In the genomic region with DNA sequence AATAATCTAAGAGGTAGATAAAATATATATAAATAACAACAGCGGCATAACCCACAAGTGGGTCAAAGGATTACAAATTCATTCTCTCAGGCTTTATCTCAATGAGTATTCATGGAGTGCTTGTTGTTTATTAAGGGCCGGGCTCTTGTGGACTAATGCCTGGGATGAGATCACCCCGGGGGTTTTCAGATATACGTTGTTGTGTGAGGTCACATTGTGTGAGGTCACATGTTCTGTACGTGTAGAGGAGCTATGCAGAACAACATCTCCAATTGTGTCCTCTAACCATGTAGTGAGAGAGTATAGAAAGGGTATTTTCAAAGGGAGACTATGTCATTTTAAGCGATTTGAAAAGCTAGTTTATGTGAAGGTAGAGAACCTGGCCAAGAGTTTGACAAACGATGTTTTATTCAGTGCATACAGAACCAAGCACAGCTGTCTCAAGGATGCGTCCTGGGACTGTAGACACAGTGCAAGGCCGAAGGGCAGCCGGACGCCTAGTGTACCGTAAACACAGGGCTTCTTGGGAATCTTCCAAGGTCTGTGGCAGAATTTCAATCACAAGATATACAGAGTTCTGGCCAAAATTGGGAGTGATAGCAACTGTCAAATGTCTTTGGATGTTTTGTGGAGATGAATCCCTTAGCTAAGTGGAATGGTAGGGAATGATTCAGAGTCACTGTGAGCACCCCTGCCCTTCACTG, we compare ENCODE assay signal across 10 mouse cellular contexts.
DNase-seq lines count a peak whose midpoint lies in the region; ATAC-seq and TF ChIP-seq lines count a peak whose summit lies in the region.
"Had no signal": no experiment of that assay in that cellular context is flagged by ENCODE, and none has a peak within 500 bp of the region (broad histone marks: within the 10 kb centered on the region; RNA-seq: fewer than 3 reads in every experiment).

No protein-coding gene starts in this region.

- no peak overlapping the region for H3K9ac ChIP-seq in hindbrain, embryonic 13.5 days
- no peak overlapping the region for H3K9ac ChIP-seq in lung, embryonic 16.5 days (ENCODE audit: low read length)
- no peak overlapping the region for H3K9ac ChIP-seq in stomach, postnatal 0 days (ENCODE audit: low read length)
- H3K9ac ChIP-seq: heart, embryonic 15.5 days; liver, embryonic 13.5 days had no signal

- H3K36me3 ChIP-seq in hindbrain, embryonic 13.5 days, result no peaks in the 10 kb centered on the region
- H3K36me3 ChIP-seq in hindbrain, embryonic 10.5 days, result no peaks in the 10 kb centered on the region
- no peaks in the 10 kb centered on the region for H3K36me3 ChIP-seq in lung, embryonic 16.5 days (ENCODE audit: control insufficient read depth, insufficient read depth, low read length)
- no peaks in the 10 kb centered on the region for H3K36me3 ChIP-seq in stomach, postnatal 0 days (ENCODE audit: control insufficient read depth, insufficient read depth, low read length)
- H3K36me3 ChIP-seq: heart, embryonic 15.5 days; liver, embryonic 13.5 days had no signal

- H3K27me3 ChIP-seq in hindbrain, embryonic 13.5 days, result no peaks in the 10 kb centered on the region
- no peaks in the 10 kb centered on the region for H3K27me3 ChIP-seq in hindbrain, embryonic 10.5 days (ENCODE audit: insufficient read depth, poor library complexity, severe bottlenecking)
- H3K27me3 ChIP-seq in lung, embryonic 16.5 days (ENCODE audit: control insufficient read depth, insufficient read depth, low read depth, low read length), result no peaks in the 10 kb centered on the region
- no peaks in the 10 kb centered on the region for H3K27me3 ChIP-seq in stomach, postnatal 0 days (ENCODE audit: control insufficient read depth, insufficient read depth, low read length)
- H3K27me3 ChIP-seq: heart, embryonic 15.5 days; liver, embryonic 13.5 days had no signal

- no peaks in the 10 kb centered on the region for H3K9me3 ChIP-seq in hindbrain, embryonic 13.5 days
- H3K9me3 ChIP-seq in hindbrain, embryonic 10.5 days, result no peaks in the 10 kb centered on the region
- no peaks in the 10 kb centered on the region; the same call in 1 of the 2 replicates for H3K9me3 ChIP-seq in lung, embryonic 16.5 days (ENCODE audit: control insufficient read depth, low read length)
- H3K9me3 ChIP-seq in stomach, postnatal 0 days (ENCODE audit: control insufficient read depth, low read length), result no peaks in the 10 kb centered on the region
- H3K9me3 ChIP-seq: heart, embryonic 15.5 days; liver, embryonic 13.5 days had no signal

- no peak overlapping the region for H3K4me3 ChIP-seq in hindbrain, embryonic 13.5 days
- H3K4me3 ChIP-seq in hindbrain, embryonic 10.5 days, result no peak overlapping the region
- no peak overlapping the region for H3K4me3 ChIP-seq in lung, embryonic 16.5 days (ENCODE audit: low read length)
- no peak overlapping the region for H3K4me3 ChIP-seq in stomach, postnatal 0 days (ENCODE audit: low read depth, low read length)
- H3K4me3 ChIP-seq: heart, embryonic 15.5 days; liver, embryonic 13.5 days had no signal

- WGBS in hindbrain, embryonic 13.5 days, result 63% methylated on average over 12 of the region's 12 CpGs
- 90% methylated on average over 12 of the region's 12 CpGs for WGBS in hindbrain, embryonic 10.5 days
- 42% methylated on average over 12 of the region's 12 CpGs for WGBS in lung, embryonic 16.5 days
- 42% methylated on average over 12 of the region's 12 CpGs for WGBS in stomach, postnatal 0 days

- H3K4me1 ChIP-seq in hindbrain, embryonic 13.5 days (replicated peaks), result peaks cover 22% of the 10 kb centered on the region
- peaks cover 18% of the 10 kb centered on the region for H3K4me1 ChIP-seq in hindbrain, embryonic 10.5 days (replicated peaks)
- H3K4me1 ChIP-seq in lung, embryonic 16.5 days (replicated peaks; ENCODE audit: control insufficient read depth, insufficient read depth, low read length), result peaks cover 15% of the 10 kb centered on the region
- H3K4me1 ChIP-seq in stomach, postnatal 0 days (replicated peaks; ENCODE audit: control insufficient read depth, insufficient read depth), result no peaks in the 10 kb centered on the region
- H3K4me1 ChIP-seq: liver, embryonic 13.5 days had no signal

- H3K4me2 ChIP-seq in hindbrain, embryonic 13.5 days, result no peak overlapping the region
- 0 out of 2 replicates have a peak overlapping the region, but pooled peaks have one; percentile 8 for H3K4me2 ChIP-seq in lung, embryonic 16.5 days (ENCODE audit: low read depth, low read length)
- no peak overlapping the region for H3K4me2 ChIP-seq in stomach, postnatal 0 days (replicated peaks; ENCODE audit: low read depth)
- H3K4me2 ChIP-seq: liver, embryonic 13.5 days had no signal

- intact Hi-C loops in gastrocnemius, postnatal 14 days (cut with DNase I; ENCODE audit: low total_unique reads), result no loop called here

- peak overlapping the region; percentile 50 for H3K27ac ChIP-seq in hindbrain, embryonic 13.5 days
- no peak overlapping the region for H3K27ac ChIP-seq in hindbrain, embryonic 10.5 days
- H3K27ac ChIP-seq in lung, embryonic 16.5 days (ENCODE audit: low read length), result 0 out of 2 replicates have a peak overlapping the region, but pooled peaks have one; percentile 22
- no peak overlapping the region for H3K27ac ChIP-seq in stomach, postnatal 0 days (replicated peaks)
- H3K27ac ChIP-seq: heart, embryonic 15.5 days; liver, embryonic 13.5 days had no signal

- ATAC-seq in hindbrain, embryonic 13.5 days (ENCODE audit: low FRiP score), result no peak
- peak; percentile 94 for ATAC-seq in lung, embryonic 16.5 days (ENCODE audit: low read depth)
- ATAC-seq in stomach, postnatal 0 days (ENCODE audit: low FRiP score, low TSS enrichment), result peak; percentile 71

- TF ChIP-seq EP300 in stomach, postnatal 0 days (optimal IDR thresholded peaks at IDR 0.05), result no peak

- DNase-seq in hindbrain, embryonic 10.5 days (ENCODE audit: low spot score), result no peak
- DNase-seq in right cerebral cortex, postnatal 10 days (ENCODE audit: low spot score in 2 of 2), result peak; percentile 37 to 47
- DNase-seq in right cerebral cortex, postnatal 14 days, result no peak
- DNase-seq in stomach, postnatal 0 days (ENCODE audit: low spot score), result peak; percentile 13
- DNase-seq in natural killer cell, adult 2 months (ENCODE audit: low spot score in 2 of 2), result no peak
- DNase-seq in gastrocnemius, postnatal 14 days, result no peak
- DNase-seq: liver, embryonic 13.5 days had no signal

- TF ChIP-seq CTCF in stomach, postnatal 0 days (IDR thresholded peaks at IDR 0.05; ENCODE audit: low read depth), result no peak

Comparison
In these comparisons a context has a peak if more than half of its experiments do, and no peak if none do; other contexts are left out.
1. H3K27ac ChIP-seq: peak in hindbrain, embryonic 13.5 days (single experiment) and lung, embryonic 16.5 days (single experiment); none in hindbrain, embryonic 10.5 days (single experiment) and stomach, postnatal 0 days (single experiment).
2. DNase-seq: peak in right cerebral cortex, postnatal 10 days (2 of 2) and stomach, postnatal 0 days (single experiment); none in hindbrain, embryonic 10.5 days (single experiment), right cerebral cortex, postnatal 14 days (single experiment), natural killer cell, adult 2 months (0 of 2) and gastrocnemius, postnatal 14 days (single experiment).